Mouse (Mus musculus): ENCODE data around the gene Rabl3. TPM values are rescaled to one million over a fixed set of nuclear protein-coding genes. Genes with fewer than 3 reads are reported as not detected.

Rabl3 gene
- polyA plus RNA-seq (2014; fragmentation: Nextera tagmentation; extraction: Ambion mirVana) = 39.2 and 42.3 TPM in 2 replicates

GRCm38 (mm10) chr16:37539611-37540580 lies at the start of gene Rabl3, which contains the start of gene Gtf2e1:
TSS of gene Rabl3 (plus strand) at chr16:37539885.
TSS of gene Gtf2e1 (minus strand) at chr16:37539789.
- Histone ChIP-seq H3K4me3 (ENCODE audit: low read depth, low read length) (peak within 1 kb of the TSS; percentile 82), H3K27me3 (ENCODE audit: control insufficient read depth, insufficient read depth, low read length) (no peaks in the 10 kb centered on the region), H3K9ac (ENCODE audit: low read length) (peak within 1 kb of the TSS; percentile 91), H3K27ac (ENCODE audit: low read depth, low read length) (peak within 1 kb of the TSS; percentile 43; the same call in 1 of the 2 replicates), H3K4me1 (replicated peaks; ENCODE audit: control insufficient read depth, insufficient read depth, low read length) (peaks cover 3% of the 10 kb centered on the region), H3K9me3 (ENCODE audit: control insufficient read depth, low read length) (no peaks in the 10 kb centered on the region), H3K4me2 (ENCODE audit: low read depth, low read length, severe bottlenecking) (peak within 1 kb of the TSS; percentile 78), H3K36me3 (ENCODE audit: control insufficient read depth, insufficient read depth, low read length) (no peaks in the 10 kb centered on the region)
- peak; percentile 96 for DNase-seq (ENCODE audit: low spot score)
- peak; percentile 99 for ATAC-seq (replicated peaks; ENCODE audit: low FRiP score)
- WGBS = 2% methylated on average over 41 of the region's 41 CpGs

GRCm38 (mm10) chr16:37495017-37495416 lies 44.7 kb upstream of the Rabl3 start:
- Histone ChIP-seq H3K9ac (ENCODE audit: low read length) (no peak overlapping the region), H3K4me1 (replicated peaks; ENCODE audit: control insufficient read depth, insufficient read depth, low read length) (no peaks in the 10 kb centered on the region), H3K27me3 (ENCODE audit: control insufficient read depth, insufficient read depth, low read length) (no peaks in the 10 kb centered on the region), H3K4me3 (ENCODE audit: low read depth, low read length) (no peak overlapping the region), H3K4me2 (ENCODE audit: low read depth, low read length, severe bottlenecking) (no peak overlapping the region), H3K36me3 (ENCODE audit: control insufficient read depth, insufficient read depth, low read length) (no peaks in the 10 kb centered on the region), H3K27ac (ENCODE audit: low read depth, low read length) (no peak overlapping the region), H3K9me3 (ENCODE audit: control insufficient read depth, low read length) (no peaks in the 10 kb centered on the region)
- WGBS = 85% methylated on average over 6 of the region's 6 CpGs
- DNase-seq (ENCODE audit: low spot score) (no peak), ATAC-seq (replicated peaks; ENCODE audit: low FRiP score) (no peak)

DNA sequence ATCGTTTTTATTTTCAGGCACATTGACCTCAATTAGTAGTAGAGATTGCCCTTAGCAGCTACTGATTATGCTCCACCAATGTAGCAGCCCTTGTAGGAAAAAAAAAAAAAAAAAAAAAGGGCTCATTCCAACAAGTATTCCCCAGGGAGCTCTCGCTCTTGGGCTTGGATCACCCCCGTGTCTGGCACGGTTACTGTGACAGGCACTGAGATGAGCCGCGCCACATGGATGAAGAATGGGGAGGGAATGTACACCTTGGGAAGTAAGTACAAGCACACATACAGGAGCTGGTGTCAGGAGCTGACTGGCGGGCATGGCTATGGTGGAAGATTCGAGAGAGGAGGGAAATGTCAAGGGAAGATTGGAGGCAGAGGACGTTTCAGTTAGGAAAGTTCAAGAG lies 41.1 kb upstream of the Rabl3 start:
- H3K9me3 ChIP-seq (ENCODE audit: control insufficient read depth, low read length) = no peaks in the 10 kb centered on the region
- DNase-seq (ENCODE audit: low spot score) (no peak), ATAC-seq (replicated peaks; ENCODE audit: low FRiP score) (no peak)
- H3K4me3 ChIP-seq (ENCODE audit: low read depth, low read length) = no peak overlapping the region
- H3K27me3 ChIP-seq (ENCODE audit: control insufficient read depth, insufficient read depth, low read length) = no peaks in the 10 kb centered on the region
- no peaks in the 10 kb centered on the region for H3K36me3 ChIP-seq (ENCODE audit: control insufficient read depth, insufficient read depth, low read length)
- H3K4me1 ChIP-seq (replicated peaks; ENCODE audit: control insufficient read depth, insufficient read depth, low read length) = no peaks in the 10 kb centered on the region
- no peak overlapping the region for H3K4me2 ChIP-seq (ENCODE audit: low read depth, low read length, severe bottlenecking)
- no peak overlapping the region for H3K9ac ChIP-seq (ENCODE audit: low read length)
- H3K27ac ChIP-seq (ENCODE audit: low read depth, low read length) = no peak overlapping the region
- 88% methylated on average over 9 of the region's 9 CpGs for WGBS

DNA sequence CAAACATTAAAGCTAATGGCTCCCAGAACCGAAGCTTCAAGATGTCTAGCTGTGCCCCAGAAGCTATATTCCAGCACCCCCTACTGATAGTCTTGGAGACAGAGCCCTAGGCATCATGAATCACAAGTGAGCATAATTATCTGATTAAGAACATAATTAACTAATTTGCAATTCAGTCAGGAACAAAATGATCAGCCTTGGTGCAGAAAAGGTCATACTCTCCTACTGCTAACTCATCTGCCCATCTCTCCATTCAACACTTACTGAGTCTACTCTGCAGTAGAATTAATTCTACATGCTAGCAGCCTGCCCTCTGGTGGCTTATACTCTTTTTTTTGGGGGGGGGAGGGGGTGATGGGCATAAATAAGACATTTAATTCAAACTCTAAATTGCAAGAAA lies 35.2 kb upstream of the Rabl3 start:
- Histone ChIP-seq H3K36me3 (ENCODE audit: control insufficient read depth, insufficient read depth, low read length) (no peaks in the 10 kb centered on the region), H3K27me3 (ENCODE audit: control insufficient read depth, insufficient read depth, low read length) (no peaks in the 10 kb centered on the region), H3K4me2 (ENCODE audit: low read depth, low read length, severe bottlenecking) (no peak overlapping the region), H3K9ac (ENCODE audit: low read length) (no peak overlapping the region), H3K4me3 (ENCODE audit: low read depth, low read length) (no peak overlapping the region), H3K27ac (ENCODE audit: low read depth, low read length) (no peak overlapping the region), H3K9me3 (ENCODE audit: control insufficient read depth, low read length) (no peaks in the 10 kb centered on the region), H3K4me1 (replicated peaks; ENCODE audit: control insufficient read depth, insufficient read depth, low read length) (no peaks in the 10 kb centered on the region)
- 72% methylated on average over 1 of the region's 1 CpGs for WGBS
- no peak for DNase-seq (ENCODE audit: low spot score)
- no peak for ATAC-seq (replicated peaks; ENCODE audit: low FRiP score)

DNA sequence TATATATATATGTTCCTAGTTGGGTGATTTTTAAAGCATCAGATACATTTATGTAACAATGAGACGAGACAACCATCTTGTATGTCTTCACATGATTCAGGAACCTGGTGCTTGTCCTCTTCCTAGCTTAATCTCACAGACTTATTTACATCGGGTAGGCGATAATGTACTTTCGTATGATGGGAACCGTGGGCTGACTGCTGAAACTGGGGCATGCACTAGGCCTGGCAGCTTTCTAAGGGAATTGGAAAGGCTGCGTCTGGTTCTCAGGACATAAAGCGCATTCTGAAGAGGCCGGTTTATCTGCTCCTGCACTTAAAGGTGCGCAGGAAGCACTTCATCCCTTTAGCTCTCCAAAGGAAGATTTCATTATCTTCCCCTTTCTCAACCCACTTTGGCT lies 32.9 kb upstream of the Rabl3 start:
- no peak overlapping the region for H3K27ac ChIP-seq (ENCODE audit: low read depth, low read length)
- WGBS = 95% methylated on average over 9 of the region's 9 CpGs
- no peak overlapping the region for H3K4me3 ChIP-seq (ENCODE audit: low read depth, low read length)
- no peaks in the 10 kb centered on the region for H3K9me3 ChIP-seq (ENCODE audit: control insufficient read depth, low read length)
- ATAC-seq (replicated peaks; ENCODE audit: low FRiP score) (no peak), DNase-seq (ENCODE audit: low spot score) (no peak)
- no peaks in the 10 kb centered on the region for H3K27me3 ChIP-seq (ENCODE audit: control insufficient read depth, insufficient read depth, low read length)
- no peak overlapping the region for H3K4me2 ChIP-seq (ENCODE audit: low read depth, low read length, severe bottlenecking)
- H3K36me3 ChIP-seq (ENCODE audit: control insufficient read depth, insufficient read depth, low read length) = no peaks in the 10 kb centered on the region; the same call in 1 of the 2 replicates
- no peak overlapping the region for H3K9ac ChIP-seq (ENCODE audit: low read length)
- no peaks in the 10 kb centered on the region for H3K4me1 ChIP-seq (replicated peaks; ENCODE audit: control insufficient read depth, insufficient read depth, low read length)

DNA sequence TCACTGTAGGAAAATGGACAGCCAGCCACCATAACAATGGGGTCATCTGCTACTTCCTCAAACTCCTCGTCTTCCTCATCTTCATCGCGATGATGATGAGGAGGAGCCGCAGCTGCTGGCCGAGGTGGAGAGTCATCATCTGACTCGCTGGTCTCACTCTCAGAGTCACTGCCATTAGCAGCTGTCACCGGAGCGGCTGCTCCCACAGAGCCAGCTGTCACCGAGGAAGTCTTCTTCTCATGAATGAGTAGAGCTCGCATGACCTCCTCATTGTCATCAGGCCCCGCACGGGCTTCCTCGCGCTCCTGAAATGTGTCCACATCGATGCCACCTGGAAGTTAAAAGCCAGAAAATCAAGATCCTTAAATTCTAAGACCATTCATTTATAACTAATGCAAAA lies 28.2 kb upstream of the Rabl3 start:
- Histone ChIP-seq H3K4me1 (replicated peaks; ENCODE audit: control insufficient read depth, insufficient read depth, low read length) (no peaks in the 10 kb centered on the region), H3K36me3 (ENCODE audit: control insufficient read depth, insufficient read depth, low read length) (no peaks in the 10 kb centered on the region; the same call in 1 of the 2 replicates), H3K9me3 (ENCODE audit: control insufficient read depth, low read length) (no peaks in the 10 kb centered on the region), H3K27me3 (ENCODE audit: control insufficient read depth, insufficient read depth, low read length) (no peaks in the 10 kb centered on the region), H3K9ac (ENCODE audit: low read length) (no peak overlapping the region), H3K27ac (ENCODE audit: low read depth, low read length) (no peak overlapping the region), H3K4me3 (ENCODE audit: low read depth, low read length) (no peak overlapping the region), H3K4me2 (ENCODE audit: low read depth, low read length, severe bottlenecking) (no peak overlapping the region)
- WGBS = 95% methylated on average over 15 of the region's 15 CpGs
- DNase-seq (ENCODE audit: low spot score) (no peak), ATAC-seq (replicated peaks; ENCODE audit: low FRiP score) (no peak)

DNA sequence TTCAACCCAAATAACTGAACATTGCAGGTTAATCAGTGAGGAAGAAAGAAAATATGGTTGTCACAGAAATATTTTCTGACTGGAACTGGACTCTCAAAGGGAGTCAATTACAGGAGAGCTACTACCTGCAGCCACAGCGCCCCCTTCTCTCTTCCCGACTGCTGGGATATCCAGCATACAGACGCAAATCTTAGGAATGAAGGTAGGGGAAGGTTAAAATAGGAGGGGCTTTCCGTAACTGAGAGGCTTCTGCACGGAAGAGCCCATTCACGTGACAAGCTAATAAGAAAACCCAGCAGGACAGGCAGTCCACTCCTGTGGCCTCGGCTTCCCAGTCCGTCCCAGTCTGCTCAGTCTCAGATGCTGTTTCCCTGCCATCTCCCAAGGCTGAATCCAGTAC lies 25.0 kb upstream of the Rabl3 start:
- peaks cover 3% of the 10 kb centered on the region; the same call in 1 of the 2 replicates for H3K36me3 ChIP-seq (ENCODE audit: control insufficient read depth, insufficient read depth, low read length)
- ATAC-seq (replicated peaks; ENCODE audit: low FRiP score) = no peak

GRCm38 (mm10) chr16:37516376-37516993 lies 23.2 kb upstream of the Rabl3 start:
- Histone ChIP-seq H3K27ac (ENCODE audit: low read depth, low read length) (no peak overlapping the region), H3K4me2 (ENCODE audit: low read depth, low read length, severe bottlenecking) (no peak overlapping the region), H3K36me3 (ENCODE audit: control insufficient read depth, insufficient read depth, low read length) (peaks cover 6% of the 10 kb centered on the region; the same call in 1 of the 2 replicates), H3K4me3 (ENCODE audit: low read depth, low read length) (no peak overlapping the region), H3K27me3 (ENCODE audit: control insufficient read depth, insufficient read depth, low read length) (no peaks in the 10 kb centered on the region), H3K9ac (ENCODE audit: low read length) (no peak overlapping the region), H3K4me1 (replicated peaks; ENCODE audit: control insufficient read depth, insufficient read depth, low read length) (no peaks in the 10 kb centered on the region), H3K9me3 (ENCODE audit: control insufficient read depth, low read length) (no peaks in the 10 kb centered on the region)
- no peak for ATAC-seq (replicated peaks; ENCODE audit: low FRiP score)
- no peak for DNase-seq (ENCODE audit: low spot score)
- 86% methylated on average over 6 of the region's 6 CpGs for WGBS

More for the DNA sequence above, 25.0 kb upstream of the Rabl3 start:
- no peak overlapping the region for H3K4me2 ChIP-seq (ENCODE audit: low read depth, low read length, severe bottlenecking)
- no peaks in the 10 kb centered on the region for H3K4me1 ChIP-seq (replicated peaks; ENCODE audit: control insufficient read depth, insufficient read depth, low read length)
- no peak overlapping the region for H3K4me3 ChIP-seq (ENCODE audit: low read depth, low read length)
- H3K9ac ChIP-seq (ENCODE audit: low read length) = no peak overlapping the region
- WGBS = 83% methylated on average over 8 of the region's 8 CpGs
- H3K27ac ChIP-seq (ENCODE audit: low read depth, low read length) = no peak overlapping the region
- DNase-seq (ENCODE audit: low spot score) = no peak
- H3K27me3 ChIP-seq (ENCODE audit: control insufficient read depth, insufficient read depth, low read length) = no peaks in the 10 kb centered on the region
- no peaks in the 10 kb centered on the region for H3K9me3 ChIP-seq (ENCODE audit: control insufficient read depth, low read length)

Measured in forebrain, embryonic 11.5 days (tissue).